Mouse (Mus musculus) thymus, adult 2 months (tissue): ENCODE measurements around the gene Gm648.

ENCODE experiments used
- CTCF ChIP-seq: fragments of 200-500 bp; IDR thresholded peaks from 2 replicates; pipeline ENCODE4 v1.5.1; 2012; ENCODE audit warnings: mild to moderate bottlenecking, control low read depth, low read length, moderate library complexity, borderline replicate concordance; ENCODE audit not compliant: control insufficient read depth, poor library complexity, insufficient read depth; ENCODE audit errors: extremely low read depth
- POLR2A ChIP-seq: fragments of 200-500 bp; IDR thresholded peaks from 2 replicates; pipeline ENCODE4 v1.6.1; 2012; ENCODE audit warnings: mild to moderate bottlenecking, low read length, control low read depth, moderate library complexity; ENCODE audit not compliant: control insufficient read depth, poor library complexity, insufficient read depth; ENCODE audit errors: extremely low read depth

GRCm38 (mm10) chrX:56578200-56578599, 28.8 kb upstream of the Gm648 start:
- TF ChIP-seq CTCF (no peak), POLR2A (no peak)
